Mouse (Mus musculus): ENCODE data around the gene Tex47. TPM values are rescaled to one million over a fixed set of nuclear protein-coding genes. Genes with fewer than 3 reads are reported as not detected.

Gene Tex47
- polyA plus RNA-seq (2016; fragmentation: Nextera tagmentation; extraction: Ambion mirVana) = 0.17 and 0.43 TPM in 2 replicates

- no peaks in the 10 kb centered on the region for H3K4me1 ChIP-seq
- H3K9ac ChIP-seq (replicated peaks) = no peak within 1 kb of the TSS
- ATAC-seq (ENCODE audit: low FRiP score, low read depth) = no peak
- H3K4me3 ChIP-seq = no peak within 1 kb of the TSS
- no peak within 1 kb of the TSS for H3K4me2 ChIP-seq (replicated peaks)
- 81% methylated on average over 1 of the region's 1 CpGs for WGBS
- no peaks in the 10 kb centered on the region for H3K9me3 ChIP-seq
- no peak within 1 kb of the TSS for H3K27ac ChIP-seq (replicated peaks)
- H3K36me3 ChIP-seq = no peaks in the 10 kb centered on the region
- H3K27me3 ChIP-seq = no peaks in the 10 kb centered on the region
These were observed at the start of gene Tex47 for GRCm38 (mm10) chr5:7303819-7304218. Tex47 (plus strand) TSS chr5:7304119.

- H3K27me3 ChIP-seq = no peaks in the 10 kb centered on the region
- H3K27ac ChIP-seq (replicated peaks) = no peak overlapping the region
- no peaks in the 10 kb centered on the region for H3K9me3 ChIP-seq
- no peak for ATAC-seq (ENCODE audit: low FRiP score, low read depth)
- WGBS = 92% methylated on average over 7 of the region's 7 CpGs
- no peak overlapping the region for H3K4me3 ChIP-seq
- H3K4me1 ChIP-seq = no peaks in the 10 kb centered on the region
- H3K36me3 ChIP-seq = no peaks in the 10 kb centered on the region
- H3K9ac ChIP-seq (replicated peaks) = no peak overlapping the region
- H3K4me2 ChIP-seq (replicated peaks) = no peak overlapping the region
These were observed 27.1 kb upstream of the Tex47 start for GRCm38 (mm10) chr5:7276659-7277455.

- Histone ChIP-seq H3K9ac (replicated peaks) (no peak overlapping the region), H3K4me1 (no peaks in the 10 kb centered on the region), H3K27me3 (no peaks in the 10 kb centered on the region), H3K36me3 (no peaks in the 10 kb centered on the region), H3K27ac (replicated peaks) (no peak overlapping the region), H3K4me2 (replicated peaks) (no peak overlapping the region), H3K9me3 (no peaks in the 10 kb centered on the region), H3K4me3 (no peak overlapping the region)
- 95% methylated on average over 1 of the region's 1 CpGs for WGBS
- no peak for ATAC-seq (ENCODE audit: low FRiP score, low read depth)
These were observed 19.6 kb upstream of the Tex47 start for GRCm38 (mm10) chr5:7284336-7284735.

- no peaks in the 10 kb centered on the region for H3K36me3 ChIP-seq
- no peaks in the 10 kb centered on the region for H3K4me1 ChIP-seq
- H3K27ac ChIP-seq (replicated peaks) = no peak overlapping the region
- peak; percentile 66; the same call in 1 of the 2 replicates for ATAC-seq (ENCODE audit: low FRiP score, low read depth)
- H3K9me3 ChIP-seq = no peaks in the 10 kb centered on the region
- no peak overlapping the region for H3K4me2 ChIP-seq (replicated peaks)
- no peak overlapping the region for H3K4me3 ChIP-seq
- no peak overlapping the region for H3K9ac ChIP-seq (replicated peaks)
- H3K27me3 ChIP-seq = no peaks in the 10 kb centered on the region
- 58% methylated on average over 1 of the region's 1 CpGs for WGBS
These were observed 950 bp upstream of the Tex47 start for GRCm38 (mm10) chr5:7302969-7303368.

- Histone ChIP-seq H3K27me3 (no peaks in the 10 kb centered on the region), H3K9ac (replicated peaks) (no peak overlapping the region), H3K27ac (replicated peaks) (no peak overlapping the region), H3K4me3 (no peak overlapping the region), H3K4me2 (replicated peaks) (no peak overlapping the region), H3K9me3 (no peaks in the 10 kb centered on the region), H3K36me3 (no peaks in the 10 kb centered on the region), H3K4me1 (no peaks in the 10 kb centered on the region)
- ATAC-seq (ENCODE audit: low FRiP score, low read depth) = no peak
- 67% methylated on average over 4 of the region's 4 CpGs for WGBS
These were observed 21.7 kb downstream of the Tex47 start for GRCm38 (mm10) chr5:7325594-7325993.

- under 1% methylated on average over 50 of the region's 50 CpGs for WGBS
- H3K4me3 ChIP-seq = peak within 1 kb of the TSS; percentile 56
- H3K27ac ChIP-seq (replicated peaks) = no peak within 1 kb of the TSS
- no peaks in the 10 kb centered on the region for H3K9me3 ChIP-seq
- ATAC-seq (ENCODE audit: low FRiP score, low read depth) = peak; percentile 92
- peak within 1 kb of the TSS; percentile 83 for H3K4me2 ChIP-seq (replicated peaks)
- no peaks in the 10 kb centered on the region for H3K36me3 ChIP-seq
- 0 out of 2 replicates have a peak, but pooled peaks cover 2% of the 10 kb centered on the region for H3K27me3 ChIP-seq
- no peaks in the 10 kb centered on the region for H3K4me1 ChIP-seq
- peak within 1 kb of the TSS; percentile 62 for H3K9ac ChIP-seq (replicated peaks)
These were observed 40.5 kb downstream of the Tex47 start, which contains the start of gene Zfp804b for GRCm38 (mm10) chr5:7344145-7345010. Zfp804b (minus strand) TSS chr5:7344756.

- peak; percentile 62 for ATAC-seq (ENCODE audit: low FRiP score, low read depth)
- WGBS = 1% methylated on average over 11 of the region's 11 CpGs
- Histone ChIP-seq H3K27me3 (0 out of 2 replicates have a peak, but pooled peaks cover 2% of the 10 kb centered on the region), H3K4me3 (peak overlapping the region; percentile 56), H3K9ac (replicated peaks) (peak overlapping the region; percentile 62), H3K36me3 (no peaks in the 10 kb centered on the region), H3K4me2 (replicated peaks) (peak overlapping the region; percentile 83), H3K4me1 (no peaks in the 10 kb centered on the region), H3K27ac (replicated peaks) (no peak overlapping the region), H3K9me3 (no peaks in the 10 kb centered on the region)
These were observed 41.1 kb downstream of the Tex47 start for GRCm38 (mm10) chr5:7345011-7345389.

Other genes starting within 250 kb of the Tex47 start
- gene Zfp804b, start 40.6 kb downstream of the Tex47 start, polyA plus RNA-seq (2016; fragmentation: Nextera tagmentation; extraction: Ambion mirVana) = 0.55 and 0.61 TPM in 2 replicates